Mouse (Mus musculus) lung, adult 2 months (tissue): ENCODE measurements around the gene 9930022D16Rik.

ENCODE experiments used
- CTCF ChIP-seq: fragments of 200-500 bp; IDR thresholded peaks from 2 replicates; pipeline ENCODE4 v1.5.1; 2011; ENCODE audit warnings: mild to moderate bottlenecking, low read length, control low read depth; ENCODE audit not compliant: insufficient read depth
- POLR2A ChIP-seq: fragments of 200-500 bp; IDR thresholded peaks from 2 replicates; pipeline ENCODE4 v1.6.1; 2011; ENCODE audit warnings: low read depth, mild to moderate bottlenecking, control low read depth, low read length, borderline replicate concordance; ENCODE audit errors: extremely low read depth

DNA sequence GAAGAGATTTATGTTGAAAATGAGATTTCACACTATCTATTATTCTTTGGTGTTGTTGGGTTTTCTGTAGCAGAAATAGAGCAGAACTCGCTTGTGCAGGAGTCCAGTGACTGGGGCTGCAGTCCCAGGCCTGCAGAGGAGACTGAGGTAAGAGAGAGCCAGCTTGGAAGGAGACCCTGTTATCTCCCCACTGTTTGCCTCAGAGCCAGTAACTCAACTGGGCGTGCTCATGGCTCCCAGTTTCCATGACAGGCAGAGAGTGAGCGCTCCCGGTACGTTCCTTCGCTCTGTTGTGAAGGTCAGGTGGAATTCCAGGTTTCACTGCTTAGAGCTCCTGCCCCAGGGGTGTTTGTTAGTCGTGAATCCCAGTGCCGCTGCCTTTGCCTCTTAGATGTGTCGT is 21.1 kb upstream of the 9930022D16Rik start:
- TF ChIP-seq CTCF, result no peak
- TF ChIP-seq POLR2A, result no peak
